Mouse (Mus musculus): ENCODE results near the gene Dhcr7.

Dhcr7 gene

DNA sequence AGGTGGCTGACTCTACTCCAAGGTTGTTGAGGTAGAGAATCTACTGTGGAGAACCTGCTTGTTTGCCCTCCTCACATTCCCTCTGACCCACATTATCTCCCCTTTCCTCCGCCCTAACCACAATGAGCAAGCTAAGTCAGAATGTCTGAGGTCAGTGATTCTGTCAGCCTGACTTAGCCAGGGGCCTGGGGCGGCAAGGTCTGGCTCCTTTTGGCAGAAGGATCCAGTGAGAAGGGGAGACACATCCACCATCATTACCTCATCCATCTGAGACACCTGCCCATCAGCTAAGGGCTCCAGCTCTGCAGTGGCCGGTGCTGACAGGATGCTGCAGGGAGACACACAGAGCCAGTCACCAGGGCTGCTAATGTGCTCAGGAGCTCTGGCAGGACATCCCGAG, 24.2 kb upstream of the Dhcr7 start:
- Histone ChIP-seq H3K9me3 (ENCODE audit: low read length) (no peaks in the 10 kb centered on the region), H3K36me3 (ENCODE audit: insufficient read depth, low read length) (peaks cover 72% of the 10 kb centered on the region), H3K27me3 (ENCODE audit: insufficient read depth, low read length) (no peaks in the 10 kb centered on the region), H3K4me3 (replicated peaks; ENCODE audit: low read length) (no peak overlapping the region), H3K4me1 (replicated peaks; ENCODE audit: low read depth, low read length) (peaks cover 9% of the 10 kb centered on the region)
- TF ChIP-seq CTCF (conservative IDR thresholded peaks at IDR 0.05; ENCODE audit: low read length) (no peak), NANOG (IDR thresholded peaks at IDR 0.05; ENCODE audit: borderline replicate concordance, low read length) (no peak), POU5F1 (IDR thresholded peaks at IDR 0.05; ENCODE audit: borderline replicate concordance, low read length) (no peak)

DNA sequence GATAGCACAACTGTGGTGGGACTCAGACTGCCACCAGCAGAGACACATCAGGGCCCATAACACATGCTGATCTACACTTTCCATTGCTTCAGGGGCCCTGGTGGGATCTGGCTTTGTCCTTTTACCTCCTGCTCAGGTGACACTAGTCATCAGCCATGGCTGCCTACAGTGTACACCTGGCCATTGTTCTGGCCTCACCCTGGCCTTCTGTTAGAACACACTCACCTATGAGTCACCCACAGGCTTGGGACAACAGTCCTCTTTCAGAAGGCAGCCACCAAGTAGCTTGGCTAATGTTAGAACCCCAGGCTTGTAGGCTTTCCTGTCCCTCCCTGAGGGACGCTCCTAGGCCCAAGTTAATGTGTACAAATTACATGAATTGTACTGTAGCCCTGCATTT, 22.2 kb upstream of the Dhcr7 start:
- TF ChIP-seq NANOG (IDR thresholded peaks at IDR 0.05; ENCODE audit: borderline replicate concordance, low read length) = no peak
- no peak for TF ChIP-seq POU5F1 (IDR thresholded peaks at IDR 0.05; ENCODE audit: borderline replicate concordance, low read length)
- TF ChIP-seq CTCF (conservative IDR thresholded peaks at IDR 0.05; ENCODE audit: low read length) = no peak
- Histone ChIP-seq H3K36me3 (ENCODE audit: insufficient read depth, low read length) (peaks cover 80% of the 10 kb centered on the region), H3K9me3 (ENCODE audit: low read length) (no peaks in the 10 kb centered on the region), H3K4me3 (replicated peaks; ENCODE audit: low read length) (no peak overlapping the region), H3K27me3 (ENCODE audit: insufficient read depth, low read length) (no peaks in the 10 kb centered on the region), H3K4me1 (replicated peaks; ENCODE audit: low read depth, low read length) (peaks cover 9% of the 10 kb centered on the region)

DNA sequence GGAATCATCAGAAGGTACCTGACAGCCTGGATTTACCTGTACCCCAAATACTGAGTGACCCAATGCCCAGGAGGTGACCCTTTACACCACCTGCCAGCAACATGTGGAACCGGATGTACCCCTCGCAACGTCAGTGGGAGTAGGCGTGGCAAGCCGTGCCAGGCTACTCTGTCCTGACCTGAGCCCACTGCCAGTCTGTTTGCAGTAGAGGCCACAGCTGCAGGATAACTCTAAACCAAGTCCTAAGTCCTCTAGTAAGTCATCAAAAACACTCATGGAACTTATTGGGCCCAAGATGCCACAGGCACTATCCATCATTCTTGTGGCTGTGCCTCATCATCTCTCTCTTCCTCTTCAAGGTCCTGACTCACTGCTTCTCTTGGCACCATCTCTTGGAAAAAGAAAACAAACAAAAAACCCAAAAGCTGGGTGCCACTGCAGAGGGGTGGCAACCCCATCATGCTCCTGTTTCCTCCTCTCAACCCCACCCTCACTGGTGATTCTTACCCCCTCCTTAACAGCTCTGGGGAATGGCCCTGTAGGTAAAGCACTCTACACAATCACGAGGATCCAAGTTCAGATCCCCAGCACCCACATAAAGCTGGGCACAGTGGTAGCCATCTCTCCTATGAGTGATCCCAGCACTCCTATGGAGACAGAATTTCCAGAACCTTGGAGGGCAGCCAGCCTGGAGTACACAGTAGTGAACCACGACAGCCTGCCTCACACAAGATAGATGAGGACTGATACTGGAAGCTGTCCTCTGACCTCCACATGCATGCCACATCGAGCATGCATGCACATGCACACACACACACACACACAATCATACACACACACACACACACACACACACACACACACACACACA, 21.5 kb upstream of the Dhcr7 start:
- TF ChIP-seq POU5F1 (IDR thresholded peaks at IDR 0.05; ENCODE audit: borderline replicate concordance, low read length) (no peak), CTCF (conservative IDR thresholded peaks at IDR 0.05; ENCODE audit: low read length) (no peak), NANOG (IDR thresholded peaks at IDR 0.05; ENCODE audit: borderline replicate concordance, low read length) (no peak)
- Histone ChIP-seq H3K36me3 (ENCODE audit: insufficient read depth, low read length) (peaks cover 80% of the 10 kb centered on the region), H3K9me3 (ENCODE audit: low read length) (no peaks in the 10 kb centered on the region), H3K4me3 (replicated peaks; ENCODE audit: low read length) (no peak overlapping the region), H3K27me3 (ENCODE audit: insufficient read depth, low read length) (no peaks in the 10 kb centered on the region), H3K4me1 (replicated peaks; ENCODE audit: low read depth, low read length) (peaks cover 9% of the 10 kb centered on the region)

DNA sequence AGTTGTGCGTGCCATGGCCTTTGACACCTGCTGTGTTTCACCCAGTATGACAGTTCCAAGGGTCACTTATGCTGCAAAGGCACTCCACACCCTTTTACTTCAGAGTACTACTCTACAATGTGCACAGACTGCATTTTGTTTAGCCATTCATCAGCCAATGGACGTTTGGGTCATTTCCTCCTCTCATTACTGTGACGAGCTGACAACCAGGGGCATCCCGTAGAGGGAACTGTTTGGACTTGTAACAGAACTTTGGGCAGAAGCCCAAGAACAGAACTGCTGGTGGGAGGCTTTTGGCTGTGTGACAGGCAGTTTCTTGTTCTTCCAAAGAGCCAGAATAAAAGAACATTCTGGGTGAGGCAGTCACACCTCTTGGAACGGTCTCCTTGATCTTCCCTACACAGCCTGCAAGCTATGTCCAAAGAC, 17.7 kb upstream of the Dhcr7 start:
- Histone ChIP-seq H3K27me3 (ENCODE audit: insufficient read depth, low read length) (no peaks in the 10 kb centered on the region), H3K4me1 (replicated peaks; ENCODE audit: low read depth, low read length) (peaks cover 7% of the 10 kb centered on the region), H3K4me3 (replicated peaks; ENCODE audit: low read length) (no peak overlapping the region), H3K36me3 (ENCODE audit: insufficient read depth, low read length) (peaks cover 66% of the 10 kb centered on the region), H3K9me3 (ENCODE audit: low read length) (no peaks in the 10 kb centered on the region)
- TF ChIP-seq NANOG (IDR thresholded peaks at IDR 0.05; ENCODE audit: borderline replicate concordance, low read length) = no peak
- TF ChIP-seq CTCF (conservative IDR thresholded peaks at IDR 0.05; ENCODE audit: low read length) = no peak
- no peak for TF ChIP-seq POU5F1 (IDR thresholded peaks at IDR 0.05; ENCODE audit: borderline replicate concordance, low read length)

DNA sequence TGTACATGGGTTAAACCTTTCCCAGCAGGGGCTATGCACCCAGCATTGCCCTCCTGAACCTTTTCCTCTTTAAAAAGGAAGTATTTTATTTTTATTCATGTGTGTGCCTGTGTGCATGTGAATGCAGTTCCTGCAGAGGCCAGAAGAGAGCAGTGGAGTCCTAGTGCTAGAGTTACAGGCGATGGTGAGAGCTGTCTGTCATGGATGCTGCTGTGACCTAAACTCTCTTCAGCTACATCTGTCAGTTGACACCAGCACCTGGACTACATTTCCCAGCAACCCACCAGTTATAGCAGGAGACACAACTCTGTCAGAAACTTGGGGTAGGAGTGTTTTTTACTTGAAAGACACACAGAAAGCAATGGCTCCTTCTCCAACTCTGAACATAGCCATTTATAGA, 14.0 kb upstream of the Dhcr7 start:
- Histone ChIP-seq H3K9me3 (ENCODE audit: low read length) (no peaks in the 10 kb centered on the region), H3K4me3 (replicated peaks; ENCODE audit: low read length) (no peak overlapping the region), H3K27me3 (ENCODE audit: insufficient read depth, low read length) (no peaks in the 10 kb centered on the region), H3K36me3 (ENCODE audit: insufficient read depth, low read length) (peaks cover 76% of the 10 kb centered on the region), H3K4me1 (replicated peaks; ENCODE audit: low read depth, low read length) (no peaks in the 10 kb centered on the region)
- TF ChIP-seq CTCF (conservative IDR thresholded peaks at IDR 0.05; ENCODE audit: low read length) (peak; percentile 62), POU5F1 (IDR thresholded peaks at IDR 0.05; ENCODE audit: borderline replicate concordance, low read length) (no peak), NANOG (IDR thresholded peaks at IDR 0.05; ENCODE audit: borderline replicate concordance, low read length) (no peak)

DNA sequence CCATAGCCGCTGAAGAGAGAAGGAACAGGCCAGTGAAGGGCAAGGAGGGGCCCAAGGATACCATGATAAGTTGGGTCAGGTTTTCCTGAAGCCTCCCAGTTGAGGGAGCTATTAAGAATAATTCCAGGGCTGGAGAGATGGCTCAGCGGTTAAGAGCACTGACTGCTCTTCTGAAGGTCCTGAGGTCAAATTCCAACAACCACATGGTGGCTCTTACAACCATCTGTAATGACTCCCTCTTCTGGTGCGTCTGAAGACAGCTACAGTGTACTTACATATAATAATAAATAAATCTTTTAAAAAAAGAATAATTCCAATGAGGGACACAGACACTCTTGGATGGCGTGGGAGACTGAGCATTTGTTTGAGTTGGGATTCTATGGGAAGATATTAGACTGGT, 3.7 kb upstream of the Dhcr7 start:
- Histone ChIP-seq H3K4me3 (replicated peaks; ENCODE audit: low read length) (no peak overlapping the region), H3K27me3 (ENCODE audit: insufficient read depth, low read length) (no peaks in the 10 kb centered on the region), H3K9me3 (ENCODE audit: low read length) (no peaks in the 10 kb centered on the region), H3K36me3 (ENCODE audit: insufficient read depth, low read length) (peaks cover 32% of the 10 kb centered on the region), H3K4me1 (replicated peaks; ENCODE audit: low read depth, low read length) (peaks cover 27% of the 10 kb centered on the region)
- no peak for TF ChIP-seq NANOG (IDR thresholded peaks at IDR 0.05; ENCODE audit: borderline replicate concordance, low read length)
- TF ChIP-seq CTCF (conservative IDR thresholded peaks at IDR 0.05; ENCODE audit: low read length) = no peak
- no peak for TF ChIP-seq POU5F1 (IDR thresholded peaks at IDR 0.05; ENCODE audit: borderline replicate concordance, low read length)

DNA sequence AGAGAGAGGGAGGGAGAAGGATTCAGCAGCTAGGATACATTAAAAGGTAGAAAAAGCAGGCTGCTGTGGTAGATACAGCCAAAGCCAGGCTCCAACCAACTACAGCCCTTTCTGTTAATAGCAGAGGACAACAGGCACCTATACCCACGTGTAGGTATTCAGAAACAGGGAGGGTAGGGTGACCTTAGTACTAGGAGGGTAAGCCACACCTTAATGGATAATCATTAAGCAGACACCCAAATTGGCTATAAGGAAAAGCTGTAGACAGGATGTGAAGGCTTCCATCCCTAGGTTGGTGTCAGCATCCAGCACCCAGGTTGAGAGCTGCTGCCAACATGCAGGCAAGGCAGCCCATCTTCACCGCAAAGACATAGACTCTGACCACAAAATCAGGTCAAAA, 1.7 kb upstream of the Dhcr7 start:
- no peak for TF ChIP-seq NANOG (IDR thresholded peaks at IDR 0.05; ENCODE audit: borderline replicate concordance, low read length)
- no peak for TF ChIP-seq POU5F1 (IDR thresholded peaks at IDR 0.05; ENCODE audit: borderline replicate concordance, low read length)
- TF ChIP-seq CTCF (conservative IDR thresholded peaks at IDR 0.05; ENCODE audit: low read length) = no peak
- H3K4me1 ChIP-seq (replicated peaks; ENCODE audit: low read depth, low read length) = peaks cover 27% of the 10 kb centered on the region
- peaks cover 13% of the 10 kb centered on the region for H3K36me3 ChIP-seq (ENCODE audit: insufficient read depth, low read length)

DNA sequence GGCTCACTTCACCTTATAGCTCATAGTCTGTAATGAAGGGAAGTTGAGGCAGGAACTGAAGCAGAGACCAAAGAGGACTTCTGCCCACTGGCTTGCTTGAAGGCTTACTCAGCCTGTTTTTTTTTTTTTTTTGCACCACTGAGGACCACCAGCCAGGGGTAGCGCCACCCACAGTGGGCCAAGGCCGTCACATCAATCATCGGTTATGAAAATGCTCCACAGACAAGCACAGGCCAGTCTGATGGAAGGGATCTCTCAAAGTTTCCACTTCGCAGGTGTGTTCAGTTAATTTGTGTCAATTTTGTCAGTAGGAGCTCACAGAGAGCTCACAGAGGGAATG, 291 bp downstream of the Dhcr7 start:
- Histone ChIP-seq H3K4me3 (replicated peaks; ENCODE audit: low read length) (peak overlapping the region; percentile 88), H3K9me3 (ENCODE audit: low read length) (no peaks in the 10 kb centered on the region), H3K4me1 (replicated peaks; ENCODE audit: low read depth, low read length) (peaks cover 24% of the 10 kb centered on the region), H3K36me3 (ENCODE audit: insufficient read depth, low read length) (peaks cover 9% of the 10 kb centered on the region), H3K27me3 (ENCODE audit: insufficient read depth, low read length) (no peaks in the 10 kb centered on the region)
- TF ChIP-seq NANOG (IDR thresholded peaks at IDR 0.05; ENCODE audit: borderline replicate concordance, low read length) (no peak), POU5F1 (IDR thresholded peaks at IDR 0.05; ENCODE audit: borderline replicate concordance, low read length) (no peak), CTCF (conservative IDR thresholded peaks at IDR 0.05; ENCODE audit: low read length) (no peak)

More for the DNA sequence above, 1.7 kb upstream of the Dhcr7 start:
- no peaks in the 10 kb centered on the region for H3K9me3 ChIP-seq (ENCODE audit: low read length)
- H3K27me3 ChIP-seq (ENCODE audit: insufficient read depth, low read length) = no peaks in the 10 kb centered on the region
- no peak overlapping the region for H3K4me3 ChIP-seq (replicated peaks; ENCODE audit: low read length)
